Mouse (Mus musculus) heart, embryonic 16.5 days (tissue): ENCODE measurements around the gene Gspt2. TPM values are rescaled to one million over a fixed set of nuclear protein-coding genes. Genes with fewer than 3 reads are reported as not detected.

ENCODE experiments used
- polyA plus RNA-seq: library from polyadenylated mRNA; unstranded; fragments of >200 nt; fragmentation: Nextera tagmentation; extraction: Ambion mirVana; gene quantifications from 2 replicates; pipeline ENCODE4 v1.2.1, GENCODE M21; 2015

Gene Gspt2
- polyA plus RNA-seq, 1 experiment from 2014 or later: 3.1 TPM

Other genes starting within 250 kb of the Gspt2 start
- 370 and 386 TPM in 2 replicates for gene Maged1, start 93.9 kb upstream of the Gspt2 start, polyA plus RNA-seq
- gene Zxdb, start 88.5 kb downstream of the Gspt2 start, polyA plus RNA-seq: 0.60 and 0.66 TPM in 2 replicates